Comparison of ENCODE assay signal across 8 mouse cellular contexts in the genomic region with DNA sequence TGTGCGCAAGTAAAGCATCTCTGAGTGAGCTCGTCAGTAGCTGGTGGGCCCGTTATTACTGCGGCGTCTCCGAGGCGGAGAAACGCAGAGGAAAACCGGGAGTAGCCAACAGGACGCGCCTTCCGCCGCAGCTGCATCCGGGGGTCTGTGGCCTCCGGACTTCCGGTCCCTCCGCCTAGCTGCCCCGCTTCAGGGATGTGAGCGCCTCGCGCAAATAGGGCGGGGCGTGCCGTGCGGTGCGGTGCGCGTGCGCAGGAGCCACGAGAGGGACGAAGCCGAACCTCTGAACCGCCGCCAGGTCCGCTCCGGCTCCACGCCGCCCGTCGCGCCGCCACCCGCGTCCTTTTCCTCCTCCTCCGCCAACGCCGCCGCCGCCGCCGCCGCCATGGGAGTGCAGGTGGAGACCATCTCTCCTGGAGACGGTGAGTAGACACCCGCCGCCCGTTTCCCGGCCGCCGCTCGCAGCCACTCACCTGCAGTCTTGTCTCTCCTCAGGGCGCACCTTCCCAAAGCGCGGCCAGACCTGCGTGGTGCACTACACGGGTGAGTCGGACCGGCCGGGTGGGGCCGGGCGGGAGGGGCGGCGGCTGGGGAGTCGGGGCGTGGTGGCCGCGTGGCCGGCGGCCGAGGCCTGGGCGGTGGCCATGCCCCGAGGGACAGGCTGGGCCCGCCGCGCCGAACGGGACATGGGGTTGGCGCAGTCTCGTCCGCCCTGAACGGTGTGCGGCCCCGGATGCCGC. TPM values are rescaled to one million over a fixed set of nuclear protein-coding genes. Genes with fewer than 3 reads are reported as not detected.
DNase-seq lines count a peak whose midpoint lies in the region; ATAC-seq lines count a peak whose summit lies in the region.

Gene Fkbp1a (plus strand): TSS at position 161 of the 740 bp plus-strand sequence.

- no peaks in the 10 kb centered on the region for H3K9me3 ChIP-seq in hindbrain, embryonic 15.5 days

- peak within 1 kb of the TSS; percentile 90 for H3K27ac ChIP-seq in hindbrain, embryonic 15.5 days (replicated peaks)

- under 1% methylated on average over 92 of the region's 93 CpGs for WGBS in hindbrain, embryonic 15.5 days

- peak within 1 kb of the TSS; percentile 88 for H3K4me3 ChIP-seq in hindbrain, embryonic 15.5 days

- peak within 1 kb of the TSS; percentile 90 for H3K9ac ChIP-seq in hindbrain, embryonic 15.5 days

- H3K4me1 ChIP-seq in hindbrain, embryonic 15.5 days (replicated peaks), result peaks cover 37% of the 10 kb centered on the region

- peak within 1 kb of the TSS; percentile 71 for H3K4me2 ChIP-seq in hindbrain, embryonic 15.5 days

- peak; percentile 98 for DNase-seq in NIH3T3 (ENCODE audit: low read depth)
- DNase-seq in cerebellum, adult 9-11 months, result peak; percentile 98
- DNase-seq in frontal cortex, postnatal 36 days (ENCODE audit: low spot score in 2 of 2), result peak; percentile 96 to 97
- DNase-seq in left cerebral cortex, adult 11 months (ENCODE audit: low spot score), result peak; percentile 93
- peak; percentile 98 to 99 for DNase-seq in lung, postnatal 4 days
- DNase-seq in retina, postnatal 7 days (ENCODE audit: low read depth, low spot score), result peak; percentile 94
- peak; percentile 95 for DNase-seq in urinary bladder, adult 2 months (ENCODE audit: low spot score)

- ATAC-seq in hindbrain, embryonic 15.5 days (ENCODE audit: low FRiP score, low read depth), result peak; percentile 97

- H3K36me3 ChIP-seq in hindbrain, embryonic 15.5 days, result peaks cover 12% of the 10 kb centered on the region; the same call in 1 of the 2 replicates

- no peaks in the 10 kb centered on the region for H3K27me3 ChIP-seq in hindbrain, embryonic 15.5 days

RNA-seq across cellular contexts. Expression of gene Fkbp1a, which starts in this region (rescaled TPM):
- polyA plus RNA-seq in hindbrain, embryonic 15.5 days (2015; fragmentation: Nextera tagmentation; extraction: Ambion mirVana), result 622 and 646 TPM in 2 replicates
- polyA plus RNA-seq in urinary bladder, adult 2 months (2012; rRNA removed), result 157 and 242 TPM in 2 replicates

Comparison
In these comparisons a context has a peak if more than half of its experiments do, and no peak if none do; other contexts are left out.
1. Peak in every context shown above with its lines: DNase-seq, ATAC-seq, H3K4me3 ChIP-seq and H3K27ac ChIP-seq.